Mouse (Mus musculus) left cerebral cortex, postnatal 14 days (tissue): Measurements from ENCODE around the gene Atg16l2. TPM values are rescaled to one million over a fixed set of nuclear protein-coding genes. Genes with fewer than 3 reads are reported as not detected.
A peak's percentile ranks its signal among the peaks of the same experiment; 100 is the strongest.

Experiments
- DNase-seq, 2 experiments: peaks; one replicate each; pipeline ENCODE4 v3.0.0; 2021 to 2022; ENCODE audit warnings: low spot score in 2 of 2, mixed read lengths in 1 of 2
- intact Hi-C: fragments of 180-260 bp; cut with DNase I; formaldehyde crosslinking; loops from one replicate; pipeline ENCODE4 v1.15.1; 2025
- long read RNA-seq, 2 experiments: library from polyadenylated mRNA; stranded (forward); transcript quantifications; one replicate each; pipeline ENCODE4 v2.0.0; 2021
- total RNA-seq, 2 experiments: library from RNA; stranded (reverse); gene quantifications; 2 replicates each; pipeline ENCODE4 v1.2.3; 2021

Gene Atg16l2
- 10 to 100 TPM; 53.7 to 60.3 TPM for total RNA-seq
- long read RNA-seq, experiment 1, full-length matches to known transcripts: 5 of 40 reads
- long read RNA-seq, experiment 1, partial matches to known transcripts: 9 of 40 reads
- long read RNA-seq, experiment 1, other reads (novel, unspliced or antisense): 26 of 40 reads
- long read RNA-seq, experiment 2, full-length matches to known transcripts: 5 of 51 reads
- long read RNA-seq, experiment 2, partial matches to known transcripts: 10 of 51 reads
- long read RNA-seq, experiment 2, other reads (novel, unspliced or antisense): 36 of 51 reads

- peak; percentile 88 to 89 for DNase-seq
- intact Hi-C loops: no loop called here
Observed at GRCm38 (mm10) chr7:101301881-101302456, at the start of gene Atg16l2. Gene Atg16l2 (minus strand): TSS chr7:101302251.

DNA sequence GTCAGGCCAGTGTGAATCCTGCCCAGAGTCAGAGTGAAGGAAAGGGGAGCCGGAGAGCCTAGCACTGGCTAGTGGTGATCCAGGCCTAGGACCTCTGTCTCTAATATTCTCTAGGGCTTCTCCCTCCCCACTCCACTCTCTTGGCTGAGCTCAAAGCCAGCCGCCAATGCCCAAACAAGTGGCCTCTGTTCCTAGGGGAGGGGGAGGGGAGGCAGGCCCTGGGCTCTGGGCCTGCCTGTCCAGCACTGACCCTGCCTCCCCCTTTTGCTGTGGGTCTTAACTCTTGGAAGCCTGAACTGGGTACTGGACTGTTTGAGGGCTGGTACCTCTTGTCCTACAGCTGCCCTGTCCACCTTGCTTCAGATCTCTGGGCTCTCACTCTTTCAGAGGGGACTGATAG, 47.8 kb upstream of the Atg16l2 start:
- intact Hi-C loops: no loop called here
- DNase-seq: peak; percentile 66 to 75

DNA sequence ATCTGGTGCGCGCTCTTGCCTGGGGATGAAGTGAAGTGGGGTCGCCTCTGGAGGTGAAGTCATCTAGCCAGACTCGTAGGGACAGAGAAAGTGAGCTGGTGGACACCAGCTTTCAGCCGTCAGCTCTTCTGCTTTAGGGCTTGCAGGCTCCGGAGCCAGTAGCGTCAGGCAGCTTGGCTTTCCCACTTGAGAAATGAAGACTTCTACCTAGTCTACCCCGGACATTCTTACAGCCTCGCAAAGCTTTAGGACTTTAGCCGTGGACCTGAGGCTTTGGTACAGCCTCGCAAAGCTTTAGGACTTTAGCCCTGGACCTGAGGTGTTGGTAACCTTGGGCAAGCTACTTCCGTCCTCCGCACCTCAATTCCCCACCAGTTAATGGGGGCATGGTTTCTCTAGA, 46.3 kb upstream of the Atg16l2 start:
- no peak for DNase-seq
- intact Hi-C loops: no loop called here

GRCm38 (mm10) chr7:101347767-101348270, 45.8 kb upstream of the Atg16l2 start, which contains the start of gene Arap1:
Gene Arap1 (plus strand): TSS chr7:101348067.
- no peak for DNase-seq

DNA sequence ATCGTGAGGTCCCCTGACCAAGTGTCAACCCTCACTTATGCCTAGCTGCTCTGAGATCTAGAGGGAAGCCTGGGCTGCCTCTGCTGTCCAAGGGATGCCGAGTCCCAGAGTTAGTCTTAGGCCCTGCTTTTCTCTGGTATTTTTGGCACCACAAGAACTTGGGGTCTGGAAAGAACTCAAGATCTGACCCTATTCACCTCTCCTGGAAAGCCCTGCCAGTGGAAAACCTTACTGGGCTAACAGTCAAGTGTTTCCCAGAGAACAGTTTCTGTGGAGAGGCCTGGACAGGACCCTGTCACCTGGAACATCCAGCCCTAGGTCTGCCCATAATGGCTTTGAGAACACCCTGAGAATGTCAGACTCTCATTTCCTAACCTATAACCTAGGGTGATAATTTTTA, 44.9 kb upstream of the Atg16l2 start:
- no peak for DNase-seq
- intact Hi-C loops: no loop called here

More at GRCm38 (mm10) chr7:101347767-101348270, 45.8 kb upstream of the Atg16l2 start, which contains the start of gene Arap1:
- intact Hi-C loops: no loop called here

GRCm38 (mm10) chr7:101344892-101345291, 42.8 kb upstream of the Atg16l2 start:
- intact Hi-C loops: no loop called here
- DNase-seq: no peak

GRCm38 (mm10) chr7:101343135-101343534, 41.1 kb upstream of the Atg16l2 start:
- DNase-seq: no peak
- intact Hi-C loops: no loop called here

- intact Hi-C loops: no loop called here
- DNase-seq: peak in 1 of 2 experiments; percentile 41
Observed at GRCm38 (mm10) chr7:101341405-101341804, 39.4 kb upstream of the Atg16l2 start.

DNA sequence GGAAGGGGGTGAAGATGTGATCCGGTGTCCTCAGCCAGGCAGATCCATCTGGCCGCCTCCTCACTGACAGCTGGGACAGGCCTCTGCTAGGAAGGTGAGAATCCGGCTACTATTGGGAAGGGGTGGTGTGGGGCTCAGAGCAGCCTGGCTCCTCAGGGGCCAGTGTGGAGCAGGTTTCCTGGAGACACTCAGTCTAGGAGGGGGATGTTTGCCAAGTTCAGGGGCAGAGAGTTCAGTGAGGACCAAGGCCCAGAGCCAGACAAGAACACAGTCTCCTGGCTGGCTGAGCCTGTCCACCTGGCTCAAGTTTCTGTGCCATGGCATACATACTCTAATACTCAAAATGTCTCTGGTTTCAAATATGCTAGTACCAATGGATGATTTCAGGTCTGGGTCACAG, 35.4 kb upstream of the Atg16l2 start:
- DNase-seq: no peak
- intact Hi-C loops: no loop called here

DNA sequence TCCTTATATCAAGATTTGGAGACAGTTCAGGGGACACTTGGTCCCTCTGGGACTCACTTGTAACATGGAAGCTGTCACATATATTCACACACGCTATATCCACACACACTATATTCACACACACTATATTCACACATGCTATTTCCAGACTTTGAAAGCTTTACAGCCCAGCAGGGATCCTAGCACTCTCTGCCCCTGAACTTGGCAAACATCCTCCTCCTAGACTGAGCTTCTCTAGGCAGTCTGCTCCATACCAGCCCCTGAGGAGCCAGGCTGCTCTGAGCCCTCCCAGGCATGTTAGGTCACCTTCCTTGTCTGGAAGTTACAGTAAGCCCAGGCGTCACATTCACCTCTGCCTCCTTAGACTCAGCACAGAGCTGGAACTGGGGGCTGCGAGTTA, 34.6 kb upstream of the Atg16l2 start:
- no peak for DNase-seq
- intact Hi-C loops: no loop called here

DNA sequence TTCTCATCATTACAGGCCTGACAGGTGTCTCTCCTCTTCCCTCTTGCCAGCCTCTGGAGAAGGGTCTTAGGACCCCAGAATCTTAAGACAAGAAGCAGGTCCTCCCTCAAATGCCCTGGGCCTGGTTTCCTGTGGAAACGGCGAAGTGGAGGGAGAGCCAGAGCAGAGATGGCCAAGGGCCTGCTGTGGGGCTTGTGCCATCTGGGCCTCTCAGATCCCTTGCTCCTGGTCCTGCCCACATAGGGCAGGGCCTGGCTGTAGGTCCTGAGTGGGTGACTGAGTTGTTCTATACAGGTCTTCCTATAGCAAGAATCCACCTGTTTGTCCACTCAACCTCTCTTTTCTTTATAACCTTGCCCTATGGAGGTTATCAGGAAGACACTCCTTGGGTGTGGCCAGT, 33.2 kb upstream of the Atg16l2 start:
- intact Hi-C loops: no loop called here
- DNase-seq: no peak

DNA sequence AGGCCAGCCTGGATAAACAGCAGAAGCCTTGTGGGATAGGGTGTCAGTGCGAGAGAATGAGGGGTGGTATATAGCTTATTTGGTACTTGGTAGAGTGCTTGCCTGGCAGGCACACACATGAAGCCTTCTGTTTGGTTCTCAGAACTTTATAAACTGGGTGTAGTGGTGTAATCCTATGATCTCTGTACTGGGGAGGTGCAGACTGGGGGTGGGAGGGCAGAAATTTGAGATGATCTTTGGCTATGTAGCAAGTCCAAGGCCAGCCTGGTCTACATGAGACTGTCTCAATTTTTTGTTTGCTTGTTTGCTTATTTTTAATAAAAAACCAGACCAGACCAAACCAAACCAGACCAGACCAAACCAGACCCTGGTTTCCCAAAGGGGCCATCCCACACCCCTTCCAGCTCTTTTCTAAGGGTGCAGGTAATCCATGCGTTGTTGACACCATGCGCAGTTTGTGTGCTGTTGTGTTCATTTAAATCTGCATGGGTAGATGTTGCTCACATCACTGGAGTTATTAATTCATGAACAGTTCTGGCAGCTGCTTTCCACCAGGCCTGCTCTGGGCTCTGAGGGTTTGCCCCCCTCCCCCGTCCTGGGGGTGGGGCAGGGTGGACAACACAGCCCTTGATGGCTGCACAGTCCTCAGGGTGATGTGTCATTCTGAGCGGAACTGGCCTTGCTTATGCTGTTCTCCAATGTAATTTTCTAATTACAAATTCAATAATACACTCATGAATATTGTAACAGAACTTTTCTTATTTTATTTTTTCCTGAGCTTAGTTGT, 30.2 kb upstream of the Atg16l2 start:
- intact Hi-C loops: no loop called here
- DNase-seq: no peak

- DNase-seq: no peak
- intact Hi-C loops: no loop called here
Observed at GRCm38 (mm10) chr7:101330841-101331173, 28.8 kb upstream of the Atg16l2 start.

GRCm38 (mm10) chr7:101330074-101330840, 28.2 kb upstream of the Atg16l2 start:
- DNase-seq: no peak
- intact Hi-C loops: no loop called here

DNA sequence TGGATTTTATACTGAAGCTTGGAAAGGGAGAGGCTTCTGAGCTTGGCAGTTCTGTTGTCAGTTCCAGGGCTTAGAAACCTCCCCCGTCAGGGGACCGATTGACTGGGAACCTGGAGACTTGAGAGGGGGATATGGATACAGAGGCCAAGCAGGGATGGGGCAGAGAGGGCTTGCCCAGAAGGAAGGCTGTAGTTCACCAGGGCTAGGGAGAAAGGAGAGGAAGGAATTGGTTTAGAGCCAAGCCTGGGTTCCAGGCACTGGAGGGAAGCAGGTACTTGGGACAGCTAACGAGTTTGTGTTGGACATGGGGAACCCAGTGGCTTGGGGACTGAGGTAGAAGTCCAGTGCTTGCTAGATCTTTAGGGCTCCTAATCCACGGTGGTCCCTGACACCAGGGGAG, 27.6 kb upstream of the Atg16l2 start:
- no peak for DNase-seq
- intact Hi-C loops: no loop called here

GRCm38 (mm10) chr7:101328621-101329158, 26.6 kb upstream of the Atg16l2 start:
- intact Hi-C loops: no loop called here
- peak; percentile 61 to 83 for DNase-seq

DNA sequence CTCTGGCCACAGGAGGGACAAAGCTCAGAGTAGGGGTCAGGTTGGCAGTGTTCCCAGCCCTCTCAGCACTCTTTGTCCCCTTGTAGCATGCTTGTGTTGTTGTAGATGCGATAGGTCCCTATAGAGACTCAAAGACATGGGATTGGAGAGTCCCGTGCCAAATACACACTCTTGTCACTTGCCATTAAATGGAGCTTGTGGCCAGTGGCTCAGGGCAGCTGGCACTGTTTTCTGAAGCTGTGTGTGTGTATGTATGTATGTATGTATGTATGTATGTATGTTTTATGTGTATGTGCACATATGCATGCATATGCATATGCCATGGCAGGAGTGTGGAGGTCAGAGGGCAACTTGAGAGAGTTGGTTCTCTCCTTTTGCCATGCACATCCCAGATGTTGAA, 25.7 kb upstream of the Atg16l2 start:
- intact Hi-C loops: no loop called here
- DNase-seq: no peak

DNA sequence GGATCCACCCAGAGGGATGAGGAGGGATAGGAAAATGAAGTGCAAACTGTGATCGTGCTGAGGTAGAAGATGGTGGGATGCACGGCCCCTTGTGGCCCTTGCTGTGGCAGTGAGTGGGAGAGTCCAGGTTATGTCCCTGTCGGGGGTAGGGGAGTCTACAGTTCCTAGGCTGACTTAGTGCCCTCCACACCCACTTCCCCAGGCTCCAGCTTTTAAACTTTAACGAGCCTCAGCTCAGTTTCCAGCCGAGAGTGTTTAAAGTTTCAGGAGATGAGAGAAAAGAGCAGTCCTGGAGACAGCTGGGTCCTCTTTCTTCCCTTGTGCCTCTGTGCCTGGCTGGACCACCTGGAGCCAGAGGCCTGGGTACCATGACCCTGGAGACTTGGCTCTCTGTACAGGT, 25.2 kb upstream of the Atg16l2 start:
- DNase-seq: no peak
- intact Hi-C loops: no loop called here

- intact Hi-C loops: no loop called here
- DNase-seq: no peak
Observed at GRCm38 (mm10) chr7:101326006-101326405, 24.0 kb upstream of the Atg16l2 start.
